Mouse (Mus musculus): ENCODE measurements at regions not wholly inside any gene's neighbourhood (a gene's known extent, or its start where the extent isn't known, plus 50 kb on each side); places are given as distances from the start of the nearest gene placed in this dataset.
"Not testable (repeated sequence)": the region's sequence is repeated elsewhere in the genome, so short reads cannot be mapped to it uniquely, and the experiment has no call there.

- ATAC-seq (ENCODE audit: low FRiP score, low TSS enrichment) (no peak), DNase-seq (peak; percentile 8)
- Histone ChIP-seq H3K4me3 (replicated peaks; ENCODE audit: low read depth, low read length) (no peak overlapping the region), H3K4me2 (ENCODE audit: low read length) (no peak overlapping the region), H3K27me3 (ENCODE audit: control insufficient read depth, insufficient read depth, low read length) (no peaks in the 10 kb centered on the region), H3K27ac (replicated peaks; ENCODE audit: low read depth, low read length) (no peak overlapping the region), H3K9ac (replicated peaks; ENCODE audit: low read length) (no peak overlapping the region), H3K36me3 (ENCODE audit: control insufficient read depth, insufficient read depth, low read length) (no peaks in the 10 kb centered on the region), H3K4me1 (ENCODE audit: control insufficient read depth, insufficient read depth, low read length) (no peaks in the 10 kb centered on the region), H3K9me3 (ENCODE audit: control insufficient read depth, low read length) (no peaks in the 10 kb centered on the region)
These were observed 639.7 kb downstream of the Cdh10 start for GRCm38 (mm10) chr15:19458485-19458884.

- DNase-seq (peak; percentile 72), ATAC-seq (ENCODE audit: low FRiP score, low TSS enrichment) (no peak)
- H3K4me2 ChIP-seq (ENCODE audit: low read length) = no peak overlapping the region
- H3K27me3 ChIP-seq (ENCODE audit: control insufficient read depth, insufficient read depth, low read length) = no peaks in the 10 kb centered on the region
- H3K4me3 ChIP-seq (replicated peaks; ENCODE audit: low read depth, low read length) = no peak overlapping the region
- no peaks in the 10 kb centered on the region for H3K4me1 ChIP-seq (ENCODE audit: control insufficient read depth, insufficient read depth, low read length)
- no peak overlapping the region for H3K9ac ChIP-seq (replicated peaks; ENCODE audit: low read length)
- no peaks in the 10 kb centered on the region for H3K36me3 ChIP-seq (ENCODE audit: control insufficient read depth, insufficient read depth, low read length)
- no peak overlapping the region for H3K27ac ChIP-seq (replicated peaks; ENCODE audit: low read depth, low read length)
- H3K9me3 ChIP-seq (ENCODE audit: control insufficient read depth, low read length) = no peaks in the 10 kb centered on the region
- 28% methylated on average over 2 of the region's 2 CpGs for WGBS
These were observed 654.8 kb downstream of the Cdh10 start for GRCm38 (mm10) chr15:19473521-19473920.

- not testable (repeated sequence) for H3K4me2 ChIP-seq (ENCODE audit: low read length); H3K27ac ChIP-seq (replicated peaks; ENCODE audit: low read depth, low read length); DNase-seq; H3K9ac ChIP-seq (replicated peaks; ENCODE audit: low read length); H3K27me3 ChIP-seq (ENCODE audit: control insufficient read depth, insufficient read depth, low read length); H3K36me3 ChIP-seq (ENCODE audit: control insufficient read depth, insufficient read depth, low read length); H3K9me3 ChIP-seq (ENCODE audit: control insufficient read depth, low read length); ATAC-seq (ENCODE audit: low FRiP score, low TSS enrichment); H3K4me3 ChIP-seq (replicated peaks; ENCODE audit: low read depth, low read length); H3K4me1 ChIP-seq (ENCODE audit: control insufficient read depth, insufficient read depth, low read length)
These were observed 674.8 kb downstream of the Cdh10 start for GRCm38 (mm10) chr15:19493556-19493955.

GRCm38 (mm10) chr15:19519377-19519776, 700.6 kb downstream of the Cdh10 start:
- no peak overlapping the region for H3K4me2 ChIP-seq (ENCODE audit: low read length)
- no peaks in the 10 kb centered on the region for H3K9me3 ChIP-seq (ENCODE audit: control insufficient read depth, low read length)
- ATAC-seq (ENCODE audit: low FRiP score, low TSS enrichment) (no peak), DNase-seq (no peak)
- H3K4me1 ChIP-seq (ENCODE audit: control insufficient read depth, insufficient read depth, low read length) = no peaks in the 10 kb centered on the region
- WGBS = 83% methylated on average over 2 of the region's 2 CpGs
- no peaks in the 10 kb centered on the region for H3K27me3 ChIP-seq (ENCODE audit: control insufficient read depth, insufficient read depth, low read length)
- no peak overlapping the region for H3K9ac ChIP-seq (replicated peaks; ENCODE audit: low read length)
- no peak overlapping the region for H3K4me3 ChIP-seq (replicated peaks; ENCODE audit: low read depth, low read length)
- no peak overlapping the region for H3K27ac ChIP-seq (replicated peaks; ENCODE audit: low read depth, low read length)
- no peaks in the 10 kb centered on the region for H3K36me3 ChIP-seq (ENCODE audit: control insufficient read depth, insufficient read depth, low read length)

- Histone ChIP-seq H3K4me1 (ENCODE audit: control insufficient read depth, insufficient read depth, low read length) (no peaks in the 10 kb centered on the region), H3K9ac (replicated peaks; ENCODE audit: low read length) (no peak overlapping the region), H3K27ac (replicated peaks; ENCODE audit: low read depth, low read length) (no peak overlapping the region), H3K9me3 (ENCODE audit: control insufficient read depth, low read length) (no peaks in the 10 kb centered on the region), H3K36me3 (ENCODE audit: control insufficient read depth, insufficient read depth, low read length) (no peaks in the 10 kb centered on the region), H3K4me2 (ENCODE audit: low read length) (no peak overlapping the region), H3K4me3 (replicated peaks; ENCODE audit: low read depth, low read length) (no peak overlapping the region), H3K27me3 (ENCODE audit: control insufficient read depth, insufficient read depth, low read length) (no peaks in the 10 kb centered on the region)
- 95% methylated on average over 4 of the region's 4 CpGs for WGBS
- ATAC-seq (ENCODE audit: low FRiP score, low TSS enrichment) (no peak), DNase-seq (no peak)
These were observed 721.9 kb downstream of the Cdh10 start for GRCm38 (mm10) chr15:19540676-19541075.

GRCm38 (mm10) chr15:19549757-19550156, 731.0 kb downstream of the Cdh10 start:
- DNase-seq = no peak
- Histone ChIP-seq H3K4me3 (replicated peaks; ENCODE audit: low read depth, low read length) (no peak overlapping the region), H3K27me3 (ENCODE audit: control insufficient read depth, insufficient read depth, low read length) (no peaks in the 10 kb centered on the region), H3K9ac (replicated peaks; ENCODE audit: low read length) (no peak overlapping the region), H3K9me3 (ENCODE audit: control insufficient read depth, low read length) (no peaks in the 10 kb centered on the region), H3K27ac (replicated peaks; ENCODE audit: low read depth, low read length) (no peak overlapping the region), H3K4me2 (ENCODE audit: low read length) (no peak overlapping the region), H3K36me3 (ENCODE audit: control insufficient read depth, insufficient read depth, low read length) (no peaks in the 10 kb centered on the region), H3K4me1 (ENCODE audit: control insufficient read depth, insufficient read depth, low read length) (no peaks in the 10 kb centered on the region)
- no peak for ATAC-seq (ENCODE audit: low FRiP score, low TSS enrichment)

GRCm38 (mm10) chr15:19584769-19585168, 766.0 kb downstream of the Cdh10 start:
- 84% methylated on average over 1 of the region's 1 CpGs for WGBS
- Histone ChIP-seq H3K27me3 (ENCODE audit: control insufficient read depth, insufficient read depth, low read length) (no peaks in the 10 kb centered on the region), H3K36me3 (ENCODE audit: control insufficient read depth, insufficient read depth, low read length) (no peaks in the 10 kb centered on the region), H3K4me2 (ENCODE audit: low read length) (no peak overlapping the region), H3K4me3 (replicated peaks; ENCODE audit: low read depth, low read length) (no peak overlapping the region), H3K27ac (replicated peaks; ENCODE audit: low read depth, low read length) (no peak overlapping the region), H3K4me1 (ENCODE audit: control insufficient read depth, insufficient read depth, low read length) (no peaks in the 10 kb centered on the region), H3K9ac (replicated peaks; ENCODE audit: low read length) (no peak overlapping the region), H3K9me3 (ENCODE audit: control insufficient read depth, low read length) (no peaks in the 10 kb centered on the region)
- ATAC-seq (ENCODE audit: low FRiP score, low TSS enrichment) (no peak), DNase-seq (no peak)

- Histone ChIP-seq H3K27ac (replicated peaks; ENCODE audit: low read depth, low read length) (no peak overlapping the region), H3K4me3 (replicated peaks; ENCODE audit: low read depth, low read length) (no peak overlapping the region), H3K9me3 (ENCODE audit: control insufficient read depth, low read length) (no peaks in the 10 kb centered on the region), H3K4me1 (ENCODE audit: control insufficient read depth, insufficient read depth, low read length) (no peaks in the 10 kb centered on the region), H3K9ac (replicated peaks; ENCODE audit: low read length) (no peak overlapping the region), H3K36me3 (ENCODE audit: control insufficient read depth, insufficient read depth, low read length) (no peaks in the 10 kb centered on the region), H3K27me3 (ENCODE audit: control insufficient read depth, insufficient read depth, low read length) (no peaks in the 10 kb centered on the region), H3K4me2 (ENCODE audit: low read length) (no peak overlapping the region)
- WGBS = 95% methylated on average over 1 of the region's 1 CpGs
- DNase-seq (no peak), ATAC-seq (ENCODE audit: low FRiP score, low TSS enrichment) (no peak)
These were observed 766.5 kb downstream of the Cdh10 start for GRCm38 (mm10) chr15:19585281-19585680.

- Histone ChIP-seq H3K4me1 (ENCODE audit: control insufficient read depth, insufficient read depth, low read length) (no peaks in the 10 kb centered on the region), H3K27ac (replicated peaks; ENCODE audit: low read depth, low read length) (no peak overlapping the region), H3K9ac (replicated peaks; ENCODE audit: low read length) (no peak overlapping the region), H3K36me3 (ENCODE audit: control insufficient read depth, insufficient read depth, low read length) (no peaks in the 10 kb centered on the region), H3K4me3 (replicated peaks; ENCODE audit: low read depth, low read length) (no peak overlapping the region), H3K9me3 (ENCODE audit: control insufficient read depth, low read length) (no peaks in the 10 kb centered on the region), H3K27me3 (ENCODE audit: control insufficient read depth, insufficient read depth, low read length) (no peaks in the 10 kb centered on the region), H3K4me2 (ENCODE audit: low read length) (no peak overlapping the region)
- DNase-seq = no peak
- WGBS = over 99% methylated on average over 2 of the region's 2 CpGs
- no peak for ATAC-seq (ENCODE audit: low FRiP score, low TSS enrichment)
These were observed 775.0 kb downstream of the Cdh10 start for GRCm38 (mm10) chr15:19593746-19594145.

All from midbrain, embryonic 14.5 days (tissue).